Mouse (Mus musculus) limb, embryonic 11.5 days (tissue): ENCODE results near the gene Nacc1. TPM values are rescaled to one million over a fixed set of nuclear protein-coding genes. Genes with fewer than 3 reads are reported as not detected.

Source experiments
- ATAC-seq: fragments of 200-750 bp; cut with Nextera tagmentation; 2 replicates; pipeline ENCODE4 v1.8.0; 2017; ENCODE audit warnings: low read depth; ENCODE audit not compliant: insufficient number of reproducible peaks, low FRiP score, low TSS enrichment
- DNase-seq: peaks from one replicate; pipeline ENCODE4 v3.0.0-alpha.2; 2015; ENCODE audit warnings: low spot score
- H3K27ac ChIP-seq: fragments of 300-500 bp; sonication (generic); replicated peaks from 2 replicates; pipeline ENCODE4 v1.5.1; 2014; ENCODE audit warnings: low read depth, mild to moderate bottlenecking, low read length
- H3K27me3 ChIP-seq: fragments of 300-500 bp; sonication (generic); 2 replicates; pipeline ENCODE4 v1.6.1; 2014; ENCODE audit warnings: mild to moderate bottlenecking, low read length, mixed read lengths; ENCODE audit not compliant: control insufficient read depth, insufficient read depth
- H3K36me3 ChIP-seq: fragments of 300-500 bp; sonication (generic); 2 replicates; pipeline ENCODE4 v1.6.1; 2014; ENCODE audit warnings: mild to moderate bottlenecking, low read length, moderate library complexity, mixed read lengths; ENCODE audit not compliant: control insufficient read depth, insufficient read depth
- H3K4me1 ChIP-seq: fragments of 300-500 bp; sonication (generic); 2 replicates; pipeline ENCODE4 v1.6.1; 2014; ENCODE audit warnings: low read length, mixed read lengths; ENCODE audit not compliant: control insufficient read depth, insufficient read depth
- H3K4me2 ChIP-seq: fragments of 300-500 bp; sonication (generic); 2 replicates; pipeline ENCODE4 v1.6.1; 2014; ENCODE audit warnings: low read depth, mild to moderate bottlenecking, moderate library complexity; ENCODE audit not compliant: severe bottlenecking
- H3K4me3 ChIP-seq: fragments of 300-500 bp; sonication (generic); 2 replicates; pipeline ENCODE4 v1.5.1; 2014; ENCODE audit warnings: low read depth, low read length
- H3K9ac ChIP-seq: fragments of 300-500 bp; sonication (generic); 2 replicates; pipeline ENCODE4 v1.6.1; 2014; ENCODE audit warnings: mild to moderate bottlenecking, low read length
- H3K9me3 ChIP-seq: fragments of 300-500 bp; sonication (generic); 2 replicates; pipeline ENCODE4 v1.6.1; 2016; ENCODE audit warnings: low read length; ENCODE audit not compliant: control insufficient read depth
- WGBS: fragments of 180-500 bp; shearing (Covaris S2); extraction: QIAGEN DNeasy Blood & Tissue Kit; methylation state at CpG from one replicate; pipeline ENCODE4 v1.1.7; 2014; 5-methylcytosine and 5-hydroxymethylcytosine counted together
- polyA plus RNA-seq: library from polyadenylated mRNA; unstranded; fragments of >200 nt; fragmentation: Nextera tagmentation; extraction: Ambion mirVana; gene quantifications from 2 replicates; pipeline ENCODE4 v1.2.1, GENCODE M21; 2014

Gene Nacc1
- polyA plus RNA-seq, 1 experiment from 2014 or later: 26.7 TPM

DNA sequence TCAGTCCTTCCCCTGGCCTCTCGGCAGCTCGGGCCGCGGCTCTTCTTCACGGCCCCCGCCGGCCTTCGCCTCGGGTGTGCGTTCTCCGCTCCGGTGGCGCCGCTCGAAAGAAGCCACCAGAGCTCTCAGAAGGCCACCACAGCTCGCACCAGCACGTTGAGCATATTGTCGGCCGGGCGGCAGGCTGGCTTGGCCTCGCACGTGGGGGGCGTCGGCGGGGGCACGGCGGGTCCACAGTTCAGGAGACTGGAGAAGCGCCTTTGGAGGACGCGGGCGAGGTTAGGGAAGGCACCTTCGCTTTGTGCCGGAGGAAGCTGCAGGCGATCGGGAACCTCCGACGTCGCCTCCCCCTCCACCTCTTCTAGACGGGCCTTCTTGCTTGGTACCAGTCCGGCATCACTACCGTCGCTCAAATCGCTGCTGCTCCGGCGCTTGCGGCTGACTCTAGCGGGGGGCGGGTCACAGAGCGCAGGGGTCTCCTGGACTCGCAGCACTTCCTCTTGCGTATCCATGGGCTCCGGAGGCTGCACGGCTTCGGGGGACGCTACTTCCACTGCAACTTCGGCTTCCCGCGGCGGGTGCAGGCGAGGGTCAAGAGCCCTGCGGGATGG lies 25.6 kb downstream of the Nacc1 start:
- H3K4me1 ChIP-seq: peaks cover 24% of the 10 kb centered on the region
- H3K27me3 ChIP-seq: no peaks in the 10 kb centered on the region
- WGBS: under 1% methylated on average over 61 of the region's 61 CpGs
- peak overlapping the region; percentile 98 for H3K9ac ChIP-seq
- ATAC-seq: no peak
- H3K4me2 ChIP-seq: peak overlapping the region; percentile 68
- H3K9me3 ChIP-seq: no peaks in the 10 kb centered on the region
- H3K4me3 ChIP-seq: peak overlapping the region; percentile 99
- peak overlapping the region; percentile 90 for H3K27ac ChIP-seq
- DNase-seq: no peak
- H3K36me3 ChIP-seq: no peaks in the 10 kb centered on the region

DNA sequence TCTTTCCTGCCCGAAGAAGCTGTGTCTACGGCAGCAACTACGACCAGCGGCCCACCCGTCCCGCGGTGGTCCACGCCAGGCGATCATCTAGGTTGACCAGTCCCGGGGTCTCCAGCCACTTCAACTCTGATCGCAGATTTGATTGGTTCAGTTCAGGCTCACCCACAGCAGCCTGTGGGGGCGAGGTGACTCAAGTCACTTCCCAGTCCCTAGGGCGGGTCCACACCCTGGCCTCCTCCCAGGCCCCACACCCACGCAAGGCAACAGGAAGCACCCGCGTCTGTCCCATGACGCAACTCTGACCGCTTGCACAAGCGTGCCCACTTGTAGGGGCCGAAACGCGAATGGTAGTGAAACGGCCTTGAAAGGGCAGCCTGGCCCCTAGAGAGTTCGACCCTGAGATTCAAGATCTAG lies 26.2 kb downstream of the Nacc1 start:
- WGBS: under 1% methylated on average over 24 of the region's 24 CpGs
- Histone ChIP-seq H3K4me2 (peak overlapping the region; percentile 68), H3K27me3 (no peaks in the 10 kb centered on the region), H3K4me3 (peak overlapping the region; percentile 99), H3K4me1 (peaks cover 30% of the 10 kb centered on the region), H3K9ac (peak overlapping the region; percentile 98), H3K36me3 (no peaks in the 10 kb centered on the region), H3K9me3 (no peaks in the 10 kb centered on the region), H3K27ac (peak overlapping the region; percentile 90)
- DNase-seq (peak; percentile 75), ATAC-seq (no peak)

DNA sequence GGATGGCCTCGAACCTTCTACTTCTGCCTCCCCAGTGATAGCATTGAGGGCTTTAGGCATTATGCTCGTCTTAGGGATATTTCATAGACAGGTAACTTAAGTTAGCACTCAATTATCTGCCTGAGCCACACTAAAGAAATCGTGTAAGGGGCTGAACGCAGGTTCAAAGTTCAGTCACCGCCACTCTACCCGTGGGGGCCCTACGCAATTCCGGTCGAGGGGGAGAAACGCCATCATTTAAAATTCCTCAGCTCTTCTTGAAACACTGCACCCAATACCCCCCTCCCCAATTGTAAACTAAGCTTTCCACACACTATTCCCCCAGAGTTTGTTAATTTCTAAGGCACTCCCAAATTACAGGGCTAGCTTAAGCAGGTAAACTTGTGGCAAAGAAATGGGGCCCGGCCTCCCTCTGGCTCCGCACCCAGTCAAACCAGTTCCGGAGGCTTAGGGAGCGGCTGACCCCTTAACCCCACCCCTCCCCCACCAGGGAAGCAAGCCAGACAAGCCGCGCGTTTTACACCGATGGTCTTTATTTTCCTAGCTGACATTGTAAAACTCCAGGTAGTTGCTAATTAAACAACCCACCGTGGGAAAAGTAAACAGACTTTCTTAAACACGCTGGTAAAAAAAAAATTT lies 26.7 kb downstream of the Nacc1 start:
- peak; percentile 84 for DNase-seq
- peaks cover 31% of the 10 kb centered on the region for H3K4me1 ChIP-seq
- WGBS: under 1% methylated on average over 20 of the region's 20 CpGs

DNA sequence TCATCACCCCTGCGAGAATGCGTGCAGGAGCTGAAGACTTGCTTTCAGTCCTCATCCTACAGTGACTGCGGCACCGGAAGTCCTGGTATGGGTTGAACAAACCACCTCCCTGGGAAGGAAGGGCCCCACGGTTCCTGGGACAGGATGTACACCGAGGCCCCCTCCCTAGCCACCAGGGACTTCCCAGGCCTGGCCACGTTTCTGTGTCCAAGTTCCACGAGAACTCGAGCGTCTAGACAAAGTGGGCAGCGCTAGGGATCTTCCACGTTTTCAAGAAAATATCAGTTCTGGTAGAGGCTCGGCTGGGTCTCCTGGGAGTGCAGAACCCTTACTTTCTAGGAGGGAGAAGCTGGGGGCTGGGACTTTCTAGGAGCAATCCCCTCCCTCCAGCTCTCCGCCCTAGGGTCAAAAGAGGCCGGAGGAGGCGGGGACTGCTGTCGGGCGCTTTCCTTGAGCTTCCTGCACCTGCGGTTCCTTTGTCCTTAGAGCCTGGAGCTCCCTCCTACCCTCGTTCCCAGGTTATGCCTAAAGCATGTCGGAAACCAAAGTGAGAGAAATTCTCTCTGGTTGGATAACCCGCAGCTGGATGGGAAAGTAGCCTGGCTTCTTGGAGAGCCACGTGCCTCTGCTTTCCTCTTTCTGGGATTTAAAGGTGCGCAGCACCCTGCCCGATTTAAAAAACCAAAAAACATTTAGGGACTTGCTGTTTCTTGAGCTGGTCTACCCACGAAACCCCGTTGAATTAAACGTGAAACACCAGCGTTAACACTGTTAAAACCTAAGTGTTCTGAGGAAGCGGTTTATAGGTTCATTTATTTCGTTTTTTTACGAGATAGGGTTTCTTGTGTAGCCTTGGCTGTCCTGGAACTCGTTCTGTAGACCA lies 27.5 kb downstream of the Nacc1 start:
- peak overlapping the region; percentile 98 for H3K9ac ChIP-seq
- no peak for ATAC-seq
- H3K4me1 ChIP-seq: peaks cover 34% of the 10 kb centered on the region
- under 1% methylated on average over 33 of the region's 33 CpGs for WGBS
- peak overlapping the region; percentile 90 for H3K27ac ChIP-seq
- H3K36me3 ChIP-seq: no peaks in the 10 kb centered on the region
- H3K9me3 ChIP-seq: no peaks in the 10 kb centered on the region
- DNase-seq: peak; percentile 86
- H3K4me3 ChIP-seq: peak overlapping the region; percentile 99
- no peaks in the 10 kb centered on the region for H3K27me3 ChIP-seq
- H3K4me2 ChIP-seq: peak overlapping the region; percentile 68

More for the DNA sequence above, 26.7 kb downstream of the Nacc1 start:
- H3K36me3 ChIP-seq: no peaks in the 10 kb centered on the region
- peak overlapping the region; percentile 68 for H3K4me2 ChIP-seq
- H3K9me3 ChIP-seq: no peaks in the 10 kb centered on the region
- peak overlapping the region; percentile 99 for H3K4me3 ChIP-seq
- peak overlapping the region; percentile 98 for H3K9ac ChIP-seq
- H3K27ac ChIP-seq: peak overlapping the region; percentile 90
- ATAC-seq: no peak
- no peaks in the 10 kb centered on the region for H3K27me3 ChIP-seq

DNA sequence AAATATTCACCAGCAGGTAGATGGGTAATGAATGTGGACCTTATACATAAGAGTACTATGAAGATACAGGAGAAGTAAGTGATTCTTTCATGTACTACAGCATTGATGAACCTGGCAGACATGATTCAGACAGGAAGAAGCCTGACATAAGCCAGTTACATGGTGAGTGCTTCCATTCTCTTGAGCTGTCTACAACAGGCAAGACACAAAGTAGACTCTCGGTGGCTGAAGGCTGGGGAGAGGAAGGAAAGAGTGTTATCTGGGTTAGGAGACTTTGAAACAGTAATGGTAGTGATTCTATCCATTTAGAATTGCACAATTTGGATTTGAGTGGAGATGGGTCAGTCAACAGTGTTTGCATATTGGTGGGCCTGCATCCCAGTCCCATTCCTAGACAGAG lies 28.7 kb downstream of the Nacc1 start:
- Histone ChIP-seq H3K4me3 (no peak overlapping the region), H3K4me1 (peaks cover 41% of the 10 kb centered on the region), H3K27me3 (no peaks in the 10 kb centered on the region), H3K4me2 (0 out of 2 replicates have a peak overlapping the region, but pooled peaks have one; percentile 22), H3K27ac (peak overlapping the region; percentile 90), H3K36me3 (no peaks in the 10 kb centered on the region), H3K9ac (no peak overlapping the region), H3K9me3 (no peaks in the 10 kb centered on the region)
- DNase-seq: no peak
- WGBS: 71% methylated on average over 1 of the region's 1 CpGs
- no peak for ATAC-seq

DNA sequence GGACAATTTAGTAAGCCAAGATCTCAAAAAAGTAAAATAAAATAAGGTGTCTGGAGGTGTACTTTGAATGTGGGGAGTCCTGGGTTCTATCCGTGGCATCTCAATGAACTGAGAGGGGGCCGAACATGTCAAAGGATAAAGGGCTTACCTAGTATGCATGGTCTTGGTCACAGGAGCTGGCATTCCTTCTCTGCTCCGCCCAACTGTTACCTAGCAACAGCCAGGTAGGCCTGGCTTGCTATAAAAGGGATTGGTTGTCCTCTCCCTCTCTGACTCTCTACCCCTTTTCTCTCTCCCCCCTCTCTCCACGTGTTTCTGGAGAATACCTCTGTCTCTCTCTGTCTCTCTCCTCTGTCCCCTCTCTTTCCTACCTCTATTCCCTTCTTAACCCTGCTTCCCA lies 30.0 kb downstream of the Nacc1 start:
- ATAC-seq (no peak), DNase-seq (no peak)
- no peaks in the 10 kb centered on the region for H3K36me3 ChIP-seq
- peak overlapping the region; percentile 100 for H3K27ac ChIP-seq
- H3K27me3 ChIP-seq: no peaks in the 10 kb centered on the region
- H3K9ac ChIP-seq: 0 out of 2 replicates have a peak overlapping the region, but pooled peaks have one; percentile 30
- no peaks in the 10 kb centered on the region for H3K9me3 ChIP-seq
- H3K4me3 ChIP-seq: no peak overlapping the region
- H3K4me1 ChIP-seq: peaks cover 43% of the 10 kb centered on the region
- peak overlapping the region; percentile 85; the same call in 1 of the 2 replicates for H3K4me2 ChIP-seq
- WGBS: 44% methylated on average over 4 of the region's 4 CpGs

DNA sequence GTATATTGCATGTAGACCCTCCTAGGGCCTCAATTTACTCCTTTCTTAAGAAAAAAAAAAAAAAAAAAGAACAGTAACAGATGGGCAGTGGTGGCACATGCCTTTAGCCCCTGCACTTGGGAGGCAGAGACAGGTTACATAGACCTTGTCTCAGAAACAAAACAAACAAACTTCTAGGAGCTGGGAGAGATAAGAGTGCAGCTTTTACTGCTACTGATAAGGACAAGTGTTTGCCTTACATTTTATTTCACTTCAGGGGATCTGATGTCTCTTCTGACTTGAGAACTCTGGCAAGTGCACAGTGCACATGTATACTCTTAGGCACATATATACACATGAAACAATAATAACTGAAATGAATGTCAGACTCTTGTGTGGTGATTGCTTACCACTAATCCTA lies 30.5 kb downstream of the Nacc1 start:
- peaks cover 43% of the 10 kb centered on the region for H3K4me1 ChIP-seq
- peak overlapping the region; percentile 29; the same call in 1 of the 2 replicates for H3K4me3 ChIP-seq
- H3K9ac ChIP-seq: peak overlapping the region; percentile 81
- DNase-seq (no peak), ATAC-seq (no peak)
- no peaks in the 10 kb centered on the region for H3K27me3 ChIP-seq
- H3K27ac ChIP-seq: peak overlapping the region; percentile 100
- H3K9me3 ChIP-seq: no peaks in the 10 kb centered on the region
- no peaks in the 10 kb centered on the region for H3K36me3 ChIP-seq
- peak overlapping the region; percentile 85 for H3K4me2 ChIP-seq

DNA sequence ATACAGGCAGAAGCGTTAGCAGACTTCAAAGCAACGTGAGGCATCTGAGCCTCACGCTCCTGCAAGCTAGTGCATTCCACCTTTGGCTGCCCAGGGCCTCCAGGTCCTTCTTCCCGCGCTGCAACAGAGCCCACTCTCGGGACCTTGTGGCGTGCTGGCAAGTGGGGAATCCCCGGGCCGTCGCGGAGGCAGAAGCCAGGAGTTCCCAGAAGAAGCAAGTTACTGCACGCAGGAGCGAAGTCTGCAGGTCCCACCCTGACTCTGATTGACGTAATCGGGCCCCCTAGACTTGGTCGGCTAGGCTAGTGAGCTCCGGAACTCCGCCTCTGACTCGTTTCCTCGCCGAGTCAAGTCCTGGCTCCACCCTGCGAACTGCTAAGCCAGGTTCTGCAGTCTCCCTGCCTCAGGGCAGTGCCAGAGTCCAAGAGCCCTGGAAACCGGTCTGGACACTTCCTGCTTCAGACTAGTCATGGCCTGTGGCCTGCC lies 31.0 kb downstream of the Nacc1 start:
- Histone ChIP-seq H3K9ac (peak overlapping the region; percentile 81), H3K4me2 (peak overlapping the region; percentile 85), H3K36me3 (no peaks in the 10 kb centered on the region), H3K27me3 (no peaks in the 10 kb centered on the region), H3K9me3 (no peaks in the 10 kb centered on the region), H3K27ac (peak overlapping the region; percentile 100), H3K4me1 (peaks cover 43% of the 10 kb centered on the region), H3K4me3 (peak overlapping the region; percentile 29)
- WGBS: under 1% methylated on average over 23 of the region's 23 CpGs
- ATAC-seq (peak; percentile 53), DNase-seq (peak; percentile 88)
